Mouse (Mus musculus) G1E (cell line): ENCODE measurements around the gene Thop1.
"Not testable (repeated sequence)": the region's sequence is repeated elsewhere in the genome, so short reads cannot be mapped to it uniquely, and the experiment has no call there.

ENCODE experiments used
- CTCF ChIP-seq: IDR thresholded peaks from 2 replicates; pipeline ENCODE4 v1.5.1; 2012; ENCODE audit warnings: low read depth, low read length, inconsistent platforms, mixed read lengths
- POLR2AphosphoS5 ChIP-seq: IDR thresholded peaks from 2 replicates; pipeline ENCODE4 v1.6.1; 2012; ENCODE audit warnings: low read depth, low read length, inconsistent platforms; ENCODE audit not compliant: insufficient replicate concordance
- TAL1 ChIP-seq: conservative IDR thresholded peaks from 2 replicates; pipeline ENCODE4 v1.6.1; 2012; ENCODE audit warnings: low read depth, low read length, inconsistent platforms, mixed read lengths

DNA sequence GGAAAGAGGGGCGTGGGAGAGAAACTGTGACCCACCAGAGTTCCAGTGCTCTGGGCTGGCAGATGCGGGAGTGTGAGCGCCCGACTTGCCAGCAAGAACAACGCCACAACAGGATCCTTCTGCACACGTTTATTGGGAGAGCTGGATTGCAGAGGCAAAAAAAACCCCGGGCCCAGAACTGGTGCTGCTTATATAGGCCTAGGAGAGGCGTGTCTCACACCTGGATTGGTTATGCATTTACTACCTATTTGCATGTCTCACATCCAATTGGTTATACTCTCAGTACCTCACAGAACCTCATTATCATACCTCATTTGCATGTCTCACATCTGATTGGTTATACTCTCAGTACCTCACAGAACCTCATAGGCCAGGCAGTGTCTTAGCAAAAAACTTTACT, 5.3 kb upstream of the Thop1 start:
- TF ChIP-seq CTCF, POLR2AphosphoS5, TAL1: not testable (repeated sequence)
